Mouse (Mus musculus) layer of hippocampus, adult 2 months (tissue): ENCODE measurements around the gene Lhfpl2. TPM values are rescaled to one million over a fixed set of nuclear protein-coding genes. Genes with fewer than 3 reads are reported as not detected.
A peak's percentile ranks its signal among the peaks of the same experiment; 100 is the strongest.

Source experiments
- DNase-seq, 2 experiments: peaks; one replicate each; pipeline ENCODE4 v3.0.0; 2022; ENCODE audit warnings: low spot score in 2 of 2
- H3K27ac ChIP-seq: fragments of 200-600 bp; 2 replicates; pipeline ENCODE4 v1.8.1; 2022
- H3K4me3 ChIP-seq: fragments of 200-600 bp; 2 replicates; pipeline ENCODE4 v1.8.1; 2022; ENCODE audit warnings: mild to moderate bottlenecking
- CTCF ChIP-seq: fragments of 200-600 bp; conservative IDR thresholded peaks from 2 replicates; pipeline ENCODE4 v1.8.1; 2022; ENCODE audit warnings: antibody characterized with exemption, mild to moderate bottlenecking, moderate library complexity
- total RNA-seq, 2 experiments: library from RNA; stranded (reverse); gene quantifications; 2 replicates each; pipeline ENCODE4 v1.2.3; 2021

The Lhfpl2 gene
- total RNA-seq, 2 experiments from 2014 or later = 25.1 to 26.5 TPM

- no peak for TF ChIP-seq CTCF
- H3K27ac ChIP-seq = no peak overlapping the region
- no peak for DNase-seq
- no peak overlapping the region for H3K4me3 ChIP-seq
Observed at GRCm38 (mm10) chr13:94144451-94144850, 86.9 kb downstream of the Lhfpl2 start.

- no peak overlapping the region for H3K27ac ChIP-seq
- peak; percentile 86 for TF ChIP-seq CTCF
- no peak overlapping the region for H3K4me3 ChIP-seq
- DNase-seq = peak; percentile 49 to 62
Observed at GRCm38 (mm10) chr13:94147257-94147656, 89.7 kb downstream of the Lhfpl2 start.

GRCm38 (mm10) chr13:94149006-94149405 is 91.4 kb downstream of the Lhfpl2 start:
- TF ChIP-seq CTCF = no peak
- H3K27ac ChIP-seq = no peak overlapping the region
- no peak for DNase-seq

GRCm38 (mm10) chr13:94149781-94150180 is 92.2 kb downstream of the Lhfpl2 start:
- no peak for TF ChIP-seq CTCF
- no peak overlapping the region for H3K27ac ChIP-seq
- no peak overlapping the region for H3K4me3 ChIP-seq
- DNase-seq = peak in 1 of 2 experiments; percentile 50

More at GRCm38 (mm10) chr13:94149006-94149405, 91.4 kb downstream of the Lhfpl2 start:
- no peak overlapping the region for H3K4me3 ChIP-seq

GRCm38 (mm10) chr13:94151308-94151707 is 93.7 kb downstream of the Lhfpl2 start:
- no peak overlapping the region for H3K4me3 ChIP-seq
- H3K27ac ChIP-seq = no peak overlapping the region
- TF ChIP-seq CTCF = no peak
- no peak for DNase-seq

- DNase-seq = no peak
- no peak overlapping the region for H3K4me3 ChIP-seq
- H3K27ac ChIP-seq = no peak overlapping the region
- TF ChIP-seq CTCF = no peak
Observed at GRCm38 (mm10) chr13:94152836-94153235, 95.2 kb downstream of the Lhfpl2 start.

GRCm38 (mm10) chr13:94153658-94154057 is 96.1 kb downstream of the Lhfpl2 start:
- Histone ChIP-seq H3K27ac (no peak overlapping the region), H3K4me3 (no peak overlapping the region)
- no peak for DNase-seq
- no peak for TF ChIP-seq CTCF

- no peak for DNase-seq
- no peak for TF ChIP-seq CTCF
- Histone ChIP-seq H3K27ac (no peak overlapping the region), H3K4me3 (no peak overlapping the region)
Observed at GRCm38 (mm10) chr13:94154512-94155296, 97.1 kb downstream of the Lhfpl2 start.

- no peak overlapping the region for H3K4me3 ChIP-seq
- 0 out of 2 replicates have a peak overlapping the region, but pooled peaks have one; percentile 14 for H3K27ac ChIP-seq
- DNase-seq = no peak
- no peak for TF ChIP-seq CTCF
Observed at GRCm38 (mm10) chr13:94155657-94156429, 98.2 kb downstream of the Lhfpl2 start.

- TF ChIP-seq CTCF = no peak
- no peak overlapping the region for H3K27ac ChIP-seq
- no peak for DNase-seq
- no peak overlapping the region for H3K4me3 ChIP-seq
Observed at GRCm38 (mm10) chr13:94158864-94159477, 101.4 kb downstream of the Lhfpl2 start.

GRCm38 (mm10) chr13:94159478-94160220 is 102.1 kb downstream of the Lhfpl2 start:
- Histone ChIP-seq H3K4me3 (no peak overlapping the region), H3K27ac (no peak overlapping the region)
- no peak for DNase-seq
- no peak for TF ChIP-seq CTCF

- H3K4me3 ChIP-seq = no peak overlapping the region
- no peak for DNase-seq
- H3K27ac ChIP-seq = no peak overlapping the region
- TF ChIP-seq CTCF = no peak
Observed at GRCm38 (mm10) chr13:94164501-94164900, 106.9 kb downstream of the Lhfpl2 start.
